Mouse (Mus musculus) central nervous system, embryonic 18 days (tissue): Measurements from ENCODE around the gene Gm18336. TPM values are rescaled to one million over a fixed set of nuclear protein-coding genes. Genes with fewer than 3 reads are reported as not detected.

ENCODE experiments used
- polyA plus RNA-seq: library from polyadenylated mRNA; depleted of rRNA; stranded (reverse); fragments of >200 nt; gene quantifications from 2 replicates; pipeline ENCODE4 v1.2.3, GENCODE M21; 2012; rRNA removed

The Gm18336 gene
- polyA plus RNA-seq, result 0.16 and 0.26 TPM in 2 replicates

DNA sequence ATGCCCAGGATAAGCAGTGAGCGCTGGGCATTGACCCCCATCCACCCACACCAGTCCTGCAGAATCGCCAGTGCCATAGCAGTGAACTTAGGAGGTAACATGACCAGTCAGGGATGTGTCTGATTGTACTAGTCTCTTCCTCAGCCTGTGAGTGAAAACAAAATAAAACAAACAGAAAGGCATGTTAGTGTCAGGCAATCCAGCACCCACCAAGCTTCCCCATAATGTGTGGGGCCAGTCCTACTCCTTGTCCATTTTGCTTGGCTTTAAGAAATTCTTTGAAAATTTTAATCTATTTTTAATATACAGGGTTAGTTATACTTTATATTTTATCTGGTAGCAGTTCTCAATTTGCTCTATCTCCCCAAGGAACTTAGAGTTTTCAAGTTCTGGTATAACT, at the start of gene Gm18336:
Gm18336 (minus strand) TSS at position 101 of the 400 bp plus-strand sequence.

GRCm38 (mm10) chrX:73435252-73435651, 36.7 kb upstream of the Gm18336 start, which contains the start of gene Trex2:
Trex2 (minus strand) TSS chrX:73435344.

DNA sequence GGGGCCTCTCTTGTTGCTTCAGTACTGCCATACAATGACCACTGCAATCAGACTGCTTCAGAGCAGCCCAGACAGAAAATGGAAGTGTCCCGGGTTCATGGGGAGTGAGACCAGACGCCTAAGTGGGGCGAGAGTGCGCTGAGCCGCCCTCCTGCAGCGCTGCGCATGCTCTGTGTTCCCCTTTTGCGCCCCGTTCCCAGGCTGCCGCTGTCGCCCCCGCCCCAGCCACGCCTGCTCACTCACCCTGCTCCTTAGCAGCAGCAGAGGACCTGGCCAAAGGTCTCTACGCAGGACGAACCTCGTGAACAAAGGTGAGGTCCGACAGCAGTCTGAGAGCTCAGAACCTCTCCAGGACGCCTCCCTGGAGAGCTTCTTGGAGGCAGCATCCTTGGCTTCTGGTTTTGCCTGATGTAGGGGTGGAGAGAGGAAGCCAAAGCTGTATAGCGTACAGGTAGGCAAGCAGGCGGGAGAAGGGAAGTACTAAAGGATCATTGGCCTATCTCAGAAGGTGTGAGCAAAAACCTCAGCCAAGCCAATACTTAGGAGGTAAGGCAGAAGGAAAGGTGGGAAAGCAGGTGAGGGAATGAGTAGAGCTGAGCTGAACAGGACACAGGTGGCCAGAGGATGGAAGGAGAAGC, 12.5 kb upstream of the Gm18336 start, which contains the start of gene Zfp92:
Zfp92 (plus strand) TSS at position 217 of the 638 bp plus-strand sequence.

Other genes starting within 250 kb of the Gm18336 start
- gene Xlr5b, start 249.9 kb downstream of the Gm18336 start, polyA plus RNA-seq, result not detected in 2 replicates
- 1.2 TPM in 2 replicates for gene DXBay18, start 249.3 kb downstream of the Gm18336 start, polyA plus RNA-seq
- not detected in 2 replicates for gene Spin2d, start 221.7 kb downstream of the Gm18336 start, polyA plus RNA-seq
- gene Xlr3b, start 206.5 kb downstream of the Gm18336 start, polyA plus RNA-seq, result 3.5 and 7.2 TPM in 2 replicates
- 0.13 and 0.47 TPM in 2 replicates for gene Xlr4b, start 184.4 kb downstream of the Gm18336 start, polyA plus RNA-seq
- gene F8a, start 170.4 kb downstream of the Gm18336 start, polyA plus RNA-seq, result 13.1 and 15.3 TPM in 2 replicates
- 0.23 TPM in 1 of 2 replicates, not detected in the other for gene Xlr4c, start 155.6 kb downstream of the Gm18336 start, polyA plus RNA-seq
- 0.08 and 0.12 TPM in 2 replicates for gene Xlr3c, start 133.3 kb downstream of the Gm18336 start, polyA plus RNA-seq
- gene Xlr5a, start 105.8 kb downstream of the Gm18336 start, polyA plus RNA-seq, result 0.07 TPM in 1 of 2 replicates, not detected in the other
- gene Xlr5c, start 105.8 kb downstream of the Gm18336 start, polyA plus RNA-seq, result not detected in 2 replicates
- gene Gm45015, start 61.9 kb downstream of the Gm18336 start, polyA plus RNA-seq, result not detected in 2 replicates
- gene Zfp275, start 56.1 kb downstream of the Gm18336 start, polyA plus RNA-seq, result 20.4 and 21.9 TPM in 2 replicates
- 2.9 and 3.0 TPM in 2 replicates for gene Zfp92, start 12.4 kb upstream of the Gm18336 start, polyA plus RNA-seq
- gene Trex2, start 36.6 kb upstream of the Gm18336 start, polyA plus RNA-seq, result 0.26 TPM in 1 of 2 replicates, not detected in the other
- gene Haus7, start 60.3 kb upstream of the Gm18336 start, polyA plus RNA-seq, result 46.5 and 50.4 TPM in 2 replicates
- gene Bgn, start 84.9 kb upstream of the Gm18336 start, polyA plus RNA-seq, result 34.7 and 51.7 TPM in 2 replicates
- gene Atp2b3, start 104.3 kb upstream of the Gm18336 start, polyA plus RNA-seq, result 16.9 and 17.8 TPM in 2 replicates
- gene Dusp9, start 240.7 kb upstream of the Gm18336 start, polyA plus RNA-seq, result 0.28 and 0.40 TPM in 2 replicates